Mouse (Mus musculus): ENCODE data around the gene Slc7a1. TPM values are rescaled to one million over a fixed set of nuclear protein-coding genes. Genes with fewer than 3 reads are reported as not detected.

The Slc7a1 gene
- polyA plus RNA-seq, 1 experiment, result 5.9 TPM

- peaks cover 3% of the 10 kb centered on the region; the same call in 1 of the 2 replicates for H3K4me1 ChIP-seq (ENCODE audit: control insufficient read depth, insufficient read depth, low read length)
- 52% methylated on average over 14 of the region's 14 CpGs for WGBS
- no peak overlapping the region for H3K4me3 ChIP-seq (replicated peaks; ENCODE audit: extremely low read depth, low read depth, low read length)
- no peak for DNase-seq
- TF ChIP-seq POLR2A (IDR thresholded peaks at IDR 0.05; ENCODE audit: borderline replicate concordance, extremely low read depth, low read depth, low read length), result no peak
- TF ChIP-seq CTCF (IDR thresholded peaks at IDR 0.05; ENCODE audit: insufficient read depth, low read length), result no peak
These were observed 15.7 kb downstream of the Slc7a1 start for GRCm38 (mm10) chr5:148383841-148384500.

GRCm38 (mm10) chr5:148381083-148381482 lies 18.6 kb downstream of the Slc7a1 start:
- no peak for DNase-seq
- Histone ChIP-seq H3K4me3 (replicated peaks; ENCODE audit: extremely low read depth, low read depth, low read length) (no peak overlapping the region), H3K4me1 (ENCODE audit: control insufficient read depth, insufficient read depth, low read length) (0 out of 2 replicates have a peak, but pooled peaks cover 3% of the 10 kb centered on the region)
- WGBS, result 34% methylated on average over 8 of the region's 8 CpGs
- TF ChIP-seq CTCF (IDR thresholded peaks at IDR 0.05; ENCODE audit: insufficient read depth, low read length), result no peak
- TF ChIP-seq POLR2A (IDR thresholded peaks at IDR 0.05; ENCODE audit: borderline replicate concordance, extremely low read depth, low read depth, low read length), result no peak

- Histone ChIP-seq H3K4me1 (ENCODE audit: control insufficient read depth, insufficient read depth, low read length) (0 out of 2 replicates have a peak, but pooled peaks cover 3% of the 10 kb centered on the region), H3K4me3 (replicated peaks; ENCODE audit: extremely low read depth, low read depth, low read length) (no peak overlapping the region)
- TF ChIP-seq CTCF (IDR thresholded peaks at IDR 0.05; ENCODE audit: insufficient read depth, low read length), result no peak
- TF ChIP-seq POLR2A (IDR thresholded peaks at IDR 0.05; ENCODE audit: borderline replicate concordance, extremely low read depth, low read depth, low read length), result no peak
- WGBS, result 94% methylated on average over 6 of the region's 6 CpGs
- DNase-seq, result no peak
These were observed 19.5 kb downstream of the Slc7a1 start for GRCm38 (mm10) chr5:148380246-148380504.

GRCm38 (mm10) chr5:148379455-148380245 lies 20.1 kb downstream of the Slc7a1 start:
- TF ChIP-seq POLR2A (IDR thresholded peaks at IDR 0.05; ENCODE audit: borderline replicate concordance, extremely low read depth, low read depth, low read length) (no peak), CTCF (IDR thresholded peaks at IDR 0.05; ENCODE audit: insufficient read depth, low read length) (peak; percentile 31)
- DNase-seq, result no peak
- Histone ChIP-seq H3K4me3 (replicated peaks; ENCODE audit: extremely low read depth, low read depth, low read length) (no peak overlapping the region), H3K4me1 (ENCODE audit: control insufficient read depth, insufficient read depth, low read length) (0 out of 2 replicates have a peak, but pooled peaks cover 3% of the 10 kb centered on the region)
- 76% methylated on average over 17 of the region's 17 CpGs for WGBS

GRCm38 (mm10) chr5:148378707-148379106 lies 21.0 kb downstream of the Slc7a1 start:
- DNase-seq, result no peak
- no peak overlapping the region for H3K4me3 ChIP-seq (replicated peaks; ENCODE audit: extremely low read depth, low read depth, low read length)
- TF ChIP-seq POLR2A (IDR thresholded peaks at IDR 0.05; ENCODE audit: borderline replicate concordance, extremely low read depth, low read depth, low read length) (no peak), CTCF (IDR thresholded peaks at IDR 0.05; ENCODE audit: insufficient read depth, low read length) (no peak)
- 90% methylated on average over 3 of the region's 3 CpGs for WGBS
- H3K4me1 ChIP-seq (ENCODE audit: control insufficient read depth, insufficient read depth, low read length), result 0 out of 2 replicates have a peak, but pooled peaks cover 3% of the 10 kb centered on the region

GRCm38 (mm10) chr5:148378232-148378508 lies 21.5 kb downstream of the Slc7a1 start:
- 76% methylated on average over 4 of the region's 4 CpGs for WGBS
- 0 out of 2 replicates have a peak, but pooled peaks cover 3% of the 10 kb centered on the region for H3K4me1 ChIP-seq (ENCODE audit: control insufficient read depth, insufficient read depth, low read length)
- H3K4me3 ChIP-seq (replicated peaks; ENCODE audit: extremely low read depth, low read depth, low read length), result no peak overlapping the region
- TF ChIP-seq POLR2A (IDR thresholded peaks at IDR 0.05; ENCODE audit: borderline replicate concordance, extremely low read depth, low read depth, low read length), result no peak
- no peak for TF ChIP-seq CTCF (IDR thresholded peaks at IDR 0.05; ENCODE audit: insufficient read depth, low read length)
- DNase-seq, result no peak

- Histone ChIP-seq H3K4me1 (ENCODE audit: control insufficient read depth, insufficient read depth, low read length) (0 out of 2 replicates have a peak, but pooled peaks cover 3% of the 10 kb centered on the region), H3K4me3 (replicated peaks; ENCODE audit: extremely low read depth, low read depth, low read length) (no peak overlapping the region)
- DNase-seq, result no peak
- TF ChIP-seq CTCF (IDR thresholded peaks at IDR 0.05; ENCODE audit: insufficient read depth, low read length) (no peak), POLR2A (IDR thresholded peaks at IDR 0.05; ENCODE audit: borderline replicate concordance, extremely low read depth, low read depth, low read length) (no peak)
- 78% methylated on average over 17 of the region's 17 CpGs for WGBS
These were observed 22.1 kb downstream of the Slc7a1 start for GRCm38 (mm10) chr5:148377439-148378231.

- Histone ChIP-seq H3K4me1 (ENCODE audit: control insufficient read depth, insufficient read depth, low read length) (0 out of 2 replicates have a peak, but pooled peaks cover 5% of the 10 kb centered on the region), H3K4me3 (replicated peaks; ENCODE audit: extremely low read depth, low read depth, low read length) (no peak overlapping the region)
- no peak for TF ChIP-seq CTCF (IDR thresholded peaks at IDR 0.05; ENCODE audit: insufficient read depth, low read length)
- no peak for TF ChIP-seq POLR2A (IDR thresholded peaks at IDR 0.05; ENCODE audit: borderline replicate concordance, extremely low read depth, low read depth, low read length)
- no peak for DNase-seq
- WGBS, result 96% methylated on average over 8 of the region's 8 CpGs
These were observed 23.3 kb downstream of the Slc7a1 start for GRCm38 (mm10) chr5:148376358-148376757.

GRCm38 (mm10) chr5:148375480-148375879 lies 24.2 kb downstream of the Slc7a1 start:
- no peak overlapping the region for H3K4me3 ChIP-seq (replicated peaks; ENCODE audit: extremely low read depth, low read depth, low read length)
- TF ChIP-seq POLR2A (IDR thresholded peaks at IDR 0.05; ENCODE audit: borderline replicate concordance, extremely low read depth, low read depth, low read length) (no peak), CTCF (IDR thresholded peaks at IDR 0.05; ENCODE audit: insufficient read depth, low read length) (peak; percentile 50)
- no peak for DNase-seq
- 0 out of 2 replicates have a peak, but pooled peaks cover 3% of the 10 kb centered on the region for H3K4me1 ChIP-seq (ENCODE audit: control insufficient read depth, insufficient read depth, low read length)
- 71% methylated on average over 12 of the region's 12 CpGs for WGBS

Data from lung, adult 2 months (tissue).